Mouse (Mus musculus) CH12.LX (cell line): ENCODE data around the gene Mtrex. TPM values are rescaled to one million over a fixed set of nuclear protein-coding genes. Genes with fewer than 3 reads are reported as not detected.

Experiments used
- DNase-seq: peaks from one replicate; pipeline ENCODE4 v3.0.0-alpha.2; 2013; ENCODE audit errors: extremely low read depth
- H3K27ac ChIP-seq: 2 replicates; pipeline ENCODE4 v1.5.1; 2012; ENCODE audit warnings: low read depth, mild to moderate bottlenecking, control low read depth, moderate library complexity; ENCODE audit not compliant: insufficient read depth
- H3K27me3 ChIP-seq: replicated peaks from 2 replicates; pipeline ENCODE3; 2012; ENCODE audit warnings: inconsistent platforms
- H3K36me3 ChIP-seq, 2 experiments: replicated peaks in 1 of 2; 2 replicates each; pipeline versions ENCODE3 to v1.6.1; 2012; ENCODE audit warnings: inconsistent platforms in 1 of 2, low read length in 1 of 2, mild to moderate bottlenecking in 1 of 2, mixed read lengths in 1 of 2, moderate library complexity in 1 of 2; ENCODE audit not compliant: control insufficient read depth in 1 of 2, insufficient read depth in 1 of 2
- H3K4me1 ChIP-seq, 2 experiments: 2 replicates each; pipeline ENCODE4 v1.6.1; 2012; ENCODE audit warnings: inconsistent platforms in 1 of 2, moderate library complexity in 1 of 2; ENCODE audit not compliant: insufficient read depth in 2 of 2, control insufficient read depth in 1 of 2
- H3K4me2 ChIP-seq: 2 replicates; pipeline ENCODE4 v1.6.1; 2012; ENCODE audit warnings: low read depth, mild to moderate bottlenecking, control low read depth; ENCODE audit not compliant: poor library complexity, insufficient read depth, severe bottlenecking
- H3K4me3 ChIP-seq, 3 experiments: fragments of 150-350 bp in 1 of 3; sonication (generic) in 1 of 3; replicated peaks in 1 of 3; 2 replicates each; pipeline versions ENCODE3 to v1.5.1; 2011 to 2012; ENCODE audit warnings: low read depth in 2 of 3, low read length in 2 of 3, mild to moderate bottlenecking in 2 of 3, moderate library complexity in 2 of 3, control low read depth in 1 of 3, improper control_type of control experiment in 1 of 3, inconsistent platforms in 1 of 3, mixed read lengths in 1 of 3; ENCODE audit not compliant: poor library complexity in 1 of 3
- H3K79me2 ChIP-seq: replicated peaks from 2 replicates; pipeline ENCODE4 v1.6.1; 2012; ENCODE audit warnings: mild to moderate bottlenecking, moderate library complexity; ENCODE audit not compliant: control insufficient read depth, poor library complexity, insufficient read depth, severe bottlenecking; ENCODE audit errors: extremely low read depth
- H3K9ac ChIP-seq: 2 replicates; pipeline ENCODE4 v1.6.1; 2012; ENCODE audit warnings: low read depth, mild to moderate bottlenecking, control low read depth, moderate library complexity; ENCODE audit not compliant: insufficient read depth
- H3K9me3 ChIP-seq: replicated peaks from 2 replicates; pipeline ENCODE3; 2012; ENCODE audit warnings: low read length, inconsistent platforms, mixed read lengths
- CHD1 ChIP-seq: IDR thresholded peaks from 2 replicates; pipeline ENCODE4 v1.6.1; 2012; ENCODE audit warnings: low read depth, low read length, improper control_type of control experiment, inconsistent platforms
- E2F4 ChIP-seq: IDR thresholded peaks from 2 replicates; pipeline ENCODE4 v1.6.1; 2011; ENCODE audit warnings: low read depth, low read length, improper control_type of control experiment; ENCODE audit not compliant: insufficient replicate concordance
- GABPA ChIP-seq: IDR thresholded peaks from 2 replicates; pipeline ENCODE4 v1.6.1; 2012; ENCODE audit warnings: low read depth, low read length, improper control_type of control experiment, inconsistent platforms; ENCODE audit not compliant: insufficient replicate concordance
- KAT2A ChIP-seq: IDR thresholded peaks from 2 replicates; pipeline ENCODE4 v1.6.1; 2012; ENCODE audit warnings: low read length, improper control_type of control experiment, inconsistent platforms; ENCODE audit not compliant: insufficient replicate concordance
- MAX ChIP-seq: IDR thresholded peaks from 2 replicates; pipeline ENCODE4 v1.6.1; 2011; ENCODE audit warnings: low read length, improper control_type of control experiment
- MAZ ChIP-seq: IDR thresholded peaks from 2 replicates; pipeline ENCODE4 v1.6.1; 2012; ENCODE audit warnings: low read depth, mild to moderate bottlenecking, inconsistent platforms, low read length, improper control_type of control experiment, moderate library complexity
- MEF2A ChIP-seq: IDR thresholded peaks from 2 replicates; pipeline ENCODE4 v1.6.1; 2014; ENCODE audit warnings: low read depth, mild to moderate bottlenecking, inconsistent platforms, low read length, improper control_type of control experiment, borderline replicate concordance
- MXI1 ChIP-seq: IDR thresholded peaks from 2 replicates; pipeline ENCODE4 v1.6.1; 2011; ENCODE audit warnings: mild to moderate bottlenecking, low read depth, low read length, improper control_type of control experiment
- NELFE ChIP-seq: IDR thresholded peaks from 2 replicates; pipeline ENCODE4 v1.6.1; 2011; ENCODE audit warnings: low read depth, low read length, improper control_type of control experiment
- PAX5 ChIP-seq: IDR thresholded peaks from 2 replicates; pipeline ENCODE4 v1.6.1; 2012; ENCODE audit warnings: low read length, inconsistent platforms, mixed read lengths
- POLR2A ChIP-seq: IDR thresholded peaks from 2 replicates; pipeline ENCODE4 v1.6.1; 2011; ENCODE audit warnings: low read depth, mild to moderate bottlenecking, improper control_type of control experiment, low read length
- TBP ChIP-seq: conservative IDR thresholded peaks from 2 replicates; pipeline ENCODE4 v1.6.1; 2011; ENCODE audit warnings: low read depth, low read length, improper control_type of control experiment
- UBTF ChIP-seq: IDR thresholded peaks from 2 replicates; pipeline ENCODE4 v1.6.1; 2012; ENCODE audit warnings: low read depth, mild to moderate bottlenecking, inconsistent platforms, low read length, improper control_type of control experiment, moderate library complexity
- USF2 ChIP-seq: conservative IDR thresholded peaks from 2 replicates; pipeline ENCODE4 v1.6.1; 2011; ENCODE audit warnings: low read depth, low read length, improper control_type of control experiment
- ZC3H11A ChIP-seq: IDR thresholded peaks from 2 replicates; pipeline ENCODE4 v1.6.1; 2012; ENCODE audit warnings: low read depth, mild to moderate bottlenecking, inconsistent platforms, low read length, improper control_type of control experiment
- dilution Hi-C: fragments of 300-500 bp; cut with MboI; formaldehyde crosslinking; loops from 2 replicates; pipeline ENCODE4 v1.14.3; 2020; ENCODE audit warnings: low sequenced_read_pairs; ENCODE audit not compliant: extremely low pct_unique_long_range_greater_than_20kb, extremely low pct_ligation_motif_present
- in situ Hi-C: fragments of 300-500 bp; cut with MboI; formaldehyde crosslinking; loops from 3 replicates; pipeline ENCODE4 v1.14.3; 2019; ENCODE audit warnings: low sequenced_read_pairs, low pct_ligation_motif_present, low pct_unique_long_range_greater_than_20kb, mixed read lengths
- polyA plus RNA-seq: library from polyadenylated mRNA; unstranded; fragments of >175 nt; gene quantifications from 2 replicates; pipeline ENCODE4 v1.2.1, GENCODE M21; 2012; ENCODE audit warnings: low read depth; ENCODE audit not compliant: insufficient read length
- total RNA-seq, 2 experiments: library from RNA; depleted of rRNA; stranded (reverse); fragments of 300-350 nt in 1 of 2; fragments of >200 nt in 1 of 2; gene quantifications; 2 replicates each; pipeline ENCODE4 v1.2.3; 2012 to 2014

Mtrex gene
- total and polyA plus RNA-seq, 3 experiments = 55.0 to 87.6 (median 63.9) TPM

GRCm38 (mm10) chr13:112902176-112902575 is 25.0 kb downstream of the Mtrex start:
- peaks cover 48 to 90% of the 10 kb centered on the region in 2 experiments for H3K36me3 ChIP-seq
- H3K4me3 ChIP-seq = no peak overlapping the region
- no peaks in the 10 kb centered on the region for H3K4me1 ChIP-seq
- H3K4me2 ChIP-seq = no peak overlapping the region
- TF ChIP-seq ZC3H11A (no peak), TBP (no peak), GABPA (no peak), MXI1 (no peak), MEF2A (no peak), POLR2A (no peak), MAX (no peak), KAT2A (no peak), CHD1 (no peak), UBTF (no peak)
- no peaks in the 10 kb centered on the region for H3K9me3 ChIP-seq
- H3K79me2 ChIP-seq = peaks cover 2% of the 10 kb centered on the region; the same call in 1 of the 2 replicates
- dilution Hi-C loops (no loop called here), in situ Hi-C loops (no loop called here)
- H3K27ac ChIP-seq = no peak overlapping the region
- no peaks in the 10 kb centered on the region for H3K27me3 ChIP-seq
- no peak overlapping the region for H3K9ac ChIP-seq
- DNase-seq = no peak

- H3K36me3 ChIP-seq = peaks cover 61 to 84% of the 10 kb centered on the region in 2 experiments
- no peak overlapping the region for H3K4me3 ChIP-seq
- in situ Hi-C loops = loop anchor here (25.0 kb wide), 1 partner anchor 600 kb away; the partner anchor contains the start of gene Ankrd55
- no peak for TF ChIP-seq CHD1
- no peak for TF ChIP-seq MEF2A
- TF ChIP-seq USF2 = no peak
- TF ChIP-seq E2F4 = no peak
- TF ChIP-seq NELFE = no peak
- TF ChIP-seq PAX5 = no peak
- TF ChIP-seq ZC3H11A = no peak
- no peak for TF ChIP-seq MAZ
- no peaks in the 10 kb centered on the region for H3K4me1 ChIP-seq
- H3K9me3 ChIP-seq = no peaks in the 10 kb centered on the region
- no peak for DNase-seq
- H3K4me2 ChIP-seq = no peak overlapping the region
- H3K27me3 ChIP-seq = no peaks in the 10 kb centered on the region
- H3K27ac ChIP-seq = no peak overlapping the region
- dilution Hi-C loops = no loop called here
- H3K79me2 ChIP-seq = no peaks in the 10 kb centered on the region
- no peak overlapping the region for H3K9ac ChIP-seq
These were observed 40.0 kb downstream of the Mtrex start for GRCm38 (mm10) chr13:112887234-112887633.
